Mouse (Mus musculus): ENCODE data around the gene Ms4a4d. TPM values are rescaled to one million over a fixed set of nuclear protein-coding genes. Genes with fewer than 3 reads are reported as not detected.
"Not testable (repeated sequence)": the region's sequence is repeated elsewhere in the genome, so short reads cannot be mapped to it uniquely, and the experiment has no call there.

Gene Ms4a4d
- polyA plus RNA-seq, 1 experiment from 2014 or later = 0.30 TPM

DNA sequence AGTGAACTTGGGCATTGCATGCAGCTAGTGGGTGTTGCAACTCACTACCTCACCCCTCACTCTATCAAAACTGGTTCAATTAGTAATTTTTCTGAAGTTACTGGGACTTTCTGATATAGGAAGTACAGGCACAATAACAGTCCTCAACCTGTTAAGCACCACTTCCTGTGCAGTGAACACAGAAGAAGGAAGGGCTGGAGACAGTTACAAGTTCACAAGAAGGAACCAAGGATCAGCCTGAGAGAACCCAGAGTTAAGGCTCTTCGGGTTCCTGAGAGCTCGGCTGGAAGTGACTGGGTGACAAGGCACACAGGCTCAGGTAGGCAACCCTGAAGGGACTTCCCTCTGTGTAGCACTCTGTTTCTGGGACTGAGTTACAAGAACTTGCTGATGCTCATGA is 18.2 kb upstream of the Ms4a4d start:
- not testable (repeated sequence) for H3K27ac ChIP-seq; H3K27me3 ChIP-seq; H3K36me3 ChIP-seq; H3K9me3 ChIP-seq (replicated peaks); H3K4me1 ChIP-seq; ATAC-seq (replicated peaks; ENCODE audit: low FRiP score); H3K4me3 ChIP-seq (replicated peaks); H3K9ac ChIP-seq; H3K4me2 ChIP-seq
- 82% methylated on average over 2 of the region's 2 CpGs for WGBS

DNA sequence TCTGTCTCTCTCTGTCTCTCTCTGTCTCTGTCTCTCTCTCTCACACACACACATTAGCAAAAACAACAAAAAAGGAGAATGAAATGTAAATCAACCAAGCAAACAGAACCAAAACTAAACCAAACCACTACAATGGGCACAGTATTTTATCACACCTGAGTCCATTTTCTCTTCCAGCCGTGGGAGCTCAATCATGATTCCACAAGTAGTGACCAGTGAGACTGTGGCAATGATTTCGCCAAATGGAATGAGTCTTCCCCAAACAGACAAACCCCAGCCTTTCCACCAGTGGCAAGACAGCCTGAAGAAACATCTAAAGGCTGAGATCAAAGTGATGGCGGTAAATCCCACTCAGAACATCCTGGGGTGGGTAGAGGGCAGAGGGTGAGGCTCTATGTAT is 16.5 kb upstream of the Ms4a4d start:
- WGBS = 86% methylated on average over 3 of the region's 3 CpGs
- H3K4me3 ChIP-seq (replicated peaks) = no peak overlapping the region
- H3K4me1 ChIP-seq = no peaks in the 10 kb centered on the region
- ATAC-seq (replicated peaks; ENCODE audit: low FRiP score) = no peak
- no peak overlapping the region for H3K4me2 ChIP-seq
- H3K9ac ChIP-seq = no peak overlapping the region
- H3K27ac ChIP-seq = no peak overlapping the region
- no peaks in the 10 kb centered on the region for H3K27me3 ChIP-seq
- H3K36me3 ChIP-seq = no peaks in the 10 kb centered on the region
- H3K9me3 ChIP-seq (replicated peaks) = no peaks in the 10 kb centered on the region

GRCm38 (mm10) chr19:11533421-11533820 is 3.2 kb upstream of the Ms4a4d start:
- H3K27ac ChIP-seq = no peak overlapping the region
- no peaks in the 10 kb centered on the region for H3K4me1 ChIP-seq
- no peaks in the 10 kb centered on the region for H3K36me3 ChIP-seq
- no peak overlapping the region for H3K4me2 ChIP-seq
- no peaks in the 10 kb centered on the region for H3K9me3 ChIP-seq (replicated peaks)
- WGBS = 85% methylated on average over 1 of the region's 1 CpGs
- no peak overlapping the region for H3K4me3 ChIP-seq (replicated peaks)
- no peaks in the 10 kb centered on the region for H3K27me3 ChIP-seq
- no peak for ATAC-seq (replicated peaks; ENCODE audit: low FRiP score)
- no peak overlapping the region for H3K9ac ChIP-seq

GRCm38 (mm10) chr19:11533888-11534445 is 2.6 kb upstream of the Ms4a4d start:
- Histone ChIP-seq H3K36me3 (no peaks in the 10 kb centered on the region), H3K4me3 (replicated peaks) (no peak overlapping the region), H3K9me3 (replicated peaks) (no peaks in the 10 kb centered on the region), H3K4me2 (no peak overlapping the region), H3K4me1 (no peaks in the 10 kb centered on the region), H3K9ac (no peak overlapping the region), H3K27ac (no peak overlapping the region), H3K27me3 (no peaks in the 10 kb centered on the region)
- 54% methylated on average over 2 of the region's 2 CpGs for WGBS
- no peak for ATAC-seq (replicated peaks; ENCODE audit: low FRiP score)

GRCm38 (mm10) chr19:11537336-11537735 is 735 bp downstream of the Ms4a4d start:
- no peak; the same call in 1 of the 2 replicates for ATAC-seq (replicated peaks; ENCODE audit: low FRiP score)
- no peaks in the 10 kb centered on the region for H3K27me3 ChIP-seq
- 23% methylated on average over 2 of the region's 2 CpGs for WGBS
- no peak overlapping the region for H3K27ac ChIP-seq
- H3K36me3 ChIP-seq = no peaks in the 10 kb centered on the region
- no peaks in the 10 kb centered on the region for H3K4me1 ChIP-seq
- no peak overlapping the region for H3K9ac ChIP-seq
- H3K4me2 ChIP-seq = no peak overlapping the region
- H3K9me3 ChIP-seq (replicated peaks) = no peaks in the 10 kb centered on the region
- H3K4me3 ChIP-seq (replicated peaks) = no peak overlapping the region

DNA sequence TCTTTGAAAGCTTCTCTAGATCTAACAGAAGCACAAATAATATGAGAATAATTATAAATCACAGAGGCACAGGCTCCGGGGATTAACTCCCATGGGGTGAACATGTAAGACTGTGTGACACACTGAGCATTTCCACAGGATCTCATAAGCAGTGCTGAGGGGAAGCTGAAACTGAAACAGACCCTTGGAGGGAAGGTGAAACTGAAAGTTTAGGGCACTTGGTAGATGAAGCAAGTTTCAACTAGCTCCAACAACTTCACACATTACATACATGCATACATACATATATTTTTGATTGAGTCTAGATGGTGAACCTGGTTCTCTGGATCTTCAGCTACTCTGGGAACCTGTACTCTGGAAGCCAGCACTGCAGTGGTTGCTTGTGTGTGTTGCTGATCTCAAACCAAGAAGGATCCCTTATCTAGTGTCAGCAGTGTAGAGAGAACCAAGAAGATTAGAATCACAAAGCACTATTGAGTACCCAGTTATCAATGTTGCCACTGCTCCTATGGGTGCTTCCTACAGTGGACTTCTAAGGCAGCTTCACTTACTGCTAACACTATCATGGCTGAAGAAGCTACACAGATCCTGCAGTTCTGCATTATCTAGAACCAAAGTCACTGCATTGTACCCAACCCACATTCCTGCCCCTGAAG is 3.7 kb downstream of the Ms4a4d start:
- H3K27ac ChIP-seq; H3K9me3 ChIP-seq (replicated peaks); H3K4me1 ChIP-seq; H3K27me3 ChIP-seq; H3K4me2 ChIP-seq; H3K9ac ChIP-seq; H3K4me3 ChIP-seq (replicated peaks); H3K36me3 ChIP-seq; ATAC-seq (replicated peaks; ENCODE audit: low FRiP score): not testable (repeated sequence)
- 77% methylated on average over 1 of the region's 1 CpGs for WGBS

DNA sequence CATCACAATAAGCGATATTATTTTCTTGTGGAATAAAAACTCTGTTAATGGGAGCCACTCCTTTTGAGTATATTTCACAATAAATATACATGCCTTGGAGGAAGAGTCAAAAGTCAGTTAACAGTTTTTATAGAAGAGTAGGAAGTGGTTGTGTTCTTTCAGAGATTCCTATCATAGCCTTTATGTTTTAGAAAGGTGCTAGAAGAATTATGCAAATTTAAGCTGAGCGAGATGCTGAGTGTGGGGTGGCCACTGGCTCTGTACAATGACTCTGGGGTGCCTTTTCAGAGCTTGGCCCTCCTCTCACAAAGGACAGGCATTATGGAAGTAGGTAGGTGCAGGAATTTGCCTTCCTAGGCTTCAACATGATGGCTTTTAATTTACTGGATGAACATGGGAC is 7.8 kb downstream of the Ms4a4d start:
- not testable (repeated sequence) for H3K27ac ChIP-seq; H3K9ac ChIP-seq; H3K27me3 ChIP-seq; H3K4me3 ChIP-seq (replicated peaks); ATAC-seq (replicated peaks; ENCODE audit: low FRiP score); H3K4me1 ChIP-seq; H3K36me3 ChIP-seq; H3K4me2 ChIP-seq; H3K9me3 ChIP-seq (replicated peaks)
- WGBS = 86% methylated on average over 2 of the region's 2 CpGs

DNA sequence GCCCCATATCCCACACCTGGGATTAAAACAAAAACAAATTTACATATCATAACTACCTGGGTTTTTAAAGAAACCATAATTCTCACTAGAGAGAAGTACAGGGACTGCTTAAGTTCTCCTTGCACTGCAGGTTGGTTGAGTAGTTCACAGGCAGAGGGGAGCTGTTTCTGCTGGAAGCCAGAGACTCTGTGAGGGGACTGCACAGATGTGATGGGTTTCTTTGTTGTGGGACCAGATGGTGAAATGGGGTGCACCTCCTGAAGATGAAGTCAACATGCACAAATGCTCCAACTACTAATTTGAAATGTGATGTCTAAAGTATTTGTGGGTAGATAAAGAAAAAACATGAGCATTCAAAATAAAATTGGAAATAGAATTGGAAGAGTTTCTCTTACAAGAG is 11.3 kb downstream of the Ms4a4d start:
- Histone ChIP-seq H3K4me1 (no peaks in the 10 kb centered on the region), H3K36me3 (no peaks in the 10 kb centered on the region)
- no peak for ATAC-seq (replicated peaks; ENCODE audit: low FRiP score)

DNA sequence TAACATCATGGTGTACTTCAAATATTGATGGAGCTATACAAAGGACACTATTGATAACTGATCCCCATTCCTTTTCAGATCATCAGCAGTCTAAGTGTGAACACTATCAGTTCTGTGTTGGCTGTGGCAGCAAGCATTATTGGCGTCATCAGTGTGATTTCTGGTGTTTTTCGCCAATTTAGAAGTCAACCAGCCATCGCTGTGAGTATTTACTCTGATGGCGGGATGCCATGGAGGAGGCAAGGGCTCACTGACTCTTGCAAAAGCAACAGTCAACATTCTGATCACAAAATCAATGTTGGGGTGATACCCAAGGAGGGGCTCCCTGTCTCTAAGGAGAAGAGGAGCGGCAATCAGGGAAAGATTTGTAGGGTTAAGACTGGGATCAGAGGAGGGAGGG is 18.1 kb downstream of the Ms4a4d start:
- WGBS = 93% methylated on average over 5 of the region's 5 CpGs
- H3K9ac ChIP-seq = no peak overlapping the region
- H3K27ac ChIP-seq = no peak overlapping the region
- no peaks in the 10 kb centered on the region for H3K36me3 ChIP-seq
- no peaks in the 10 kb centered on the region for H3K4me1 ChIP-seq
- no peaks in the 10 kb centered on the region for H3K27me3 ChIP-seq
- H3K4me3 ChIP-seq (replicated peaks) = no peak overlapping the region
- no peak for ATAC-seq (replicated peaks; ENCODE audit: low FRiP score)
- H3K9me3 ChIP-seq (replicated peaks) = no peaks in the 10 kb centered on the region
- H3K4me2 ChIP-seq = no peak overlapping the region

More for the DNA sequence above, 11.3 kb downstream of the Ms4a4d start:
- Histone ChIP-seq H3K4me2 (no peak overlapping the region), H3K4me3 (replicated peaks) (no peak overlapping the region), H3K9ac (no peak overlapping the region), H3K27me3 (no peaks in the 10 kb centered on the region), H3K27ac (no peak overlapping the region), H3K9me3 (replicated peaks) (no peaks in the 10 kb centered on the region)

- not testable (repeated sequence) for ATAC-seq (replicated peaks; ENCODE audit: low FRiP score); H3K4me2 ChIP-seq; H3K4me1 ChIP-seq; H3K36me3 ChIP-seq; H3K27ac ChIP-seq; H3K27me3 ChIP-seq; H3K9ac ChIP-seq; H3K9me3 ChIP-seq (replicated peaks); H3K4me3 ChIP-seq (replicated peaks)
Observed at GRCm38 (mm10) chr19:11559560-11559959, 23.0 kb downstream of the Ms4a4d start.

DNA sequence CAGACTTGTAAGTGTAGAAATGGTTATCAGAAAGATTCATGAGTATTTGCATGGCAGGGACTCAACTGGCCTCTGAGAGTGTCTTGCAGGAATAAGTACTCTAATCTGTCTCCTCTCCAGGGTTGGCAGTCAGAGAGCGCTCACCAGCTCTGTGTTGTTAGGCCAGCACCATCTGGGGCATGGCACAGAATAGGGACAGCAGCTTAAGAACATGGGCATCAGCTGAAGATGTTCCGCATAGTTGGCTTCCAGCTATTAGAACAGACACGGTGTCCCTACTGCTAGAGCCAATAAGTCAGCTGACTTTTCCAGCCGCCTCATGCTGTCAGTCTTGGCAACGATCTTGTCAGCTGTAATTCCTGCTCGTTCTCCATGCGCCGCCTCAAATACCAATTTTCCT is 38.4 kb downstream of the Ms4a4d start:
- Histone ChIP-seq H3K27me3 (no peaks in the 10 kb centered on the region), H3K9ac (no peak overlapping the region), H3K4me1 (no peaks in the 10 kb centered on the region), H3K4me3 (replicated peaks) (no peak overlapping the region), H3K9me3 (replicated peaks) (no peaks in the 10 kb centered on the region), H3K4me2 (no peak overlapping the region), H3K27ac (no peak overlapping the region), H3K36me3 (no peaks in the 10 kb centered on the region)
- 89% methylated on average over 8 of the region's 8 CpGs for WGBS
- no peak for ATAC-seq (replicated peaks; ENCODE audit: low FRiP score)

GRCm38 (mm10) chr19:11589205-11589604 is 52.6 kb downstream of the Ms4a4d start:
- WGBS = 65% methylated on average over 4 of the region's 4 CpGs
- Histone ChIP-seq H3K4me2 (no peak overlapping the region), H3K27ac (no peak overlapping the region), H3K4me3 (replicated peaks) (no peak overlapping the region), H3K27me3 (no peaks in the 10 kb centered on the region), H3K9me3 (replicated peaks) (no peaks in the 10 kb centered on the region), H3K9ac (no peak overlapping the region), H3K36me3 (no peaks in the 10 kb centered on the region), H3K4me1 (no peaks in the 10 kb centered on the region)
- ATAC-seq (replicated peaks; ENCODE audit: low FRiP score) = no peak

DNA sequence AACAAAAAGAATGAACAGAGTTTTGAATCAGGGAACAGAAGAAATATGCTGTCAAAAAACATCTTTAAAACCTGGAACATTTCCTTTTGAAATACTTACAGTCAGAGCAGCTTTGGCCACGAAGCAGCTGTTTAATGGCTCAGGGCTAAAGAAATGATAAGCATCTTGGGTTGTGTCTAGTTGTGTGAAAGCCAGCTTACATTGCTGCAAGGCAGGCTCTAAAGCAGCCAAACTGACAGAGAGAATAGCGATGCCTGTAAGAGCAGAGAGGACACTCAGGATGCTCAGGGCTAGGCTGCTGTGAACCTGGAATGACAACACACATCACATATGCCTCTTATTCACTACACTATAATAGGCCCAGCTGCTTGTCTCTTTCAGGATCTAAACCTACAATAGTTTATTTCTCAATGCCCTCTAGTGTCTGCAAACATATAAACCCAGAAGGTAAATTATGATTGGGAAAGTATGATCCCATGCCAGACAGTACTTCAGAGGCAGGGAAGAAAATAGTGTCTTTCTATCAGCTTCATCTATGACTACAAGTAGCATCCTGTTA is 53.4 kb downstream of the Ms4a4d start:
- 61% methylated on average over 2 of the region's 2 CpGs for WGBS
- H3K9me3 ChIP-seq (replicated peaks) = no peaks in the 10 kb centered on the region
- H3K27me3 ChIP-seq = no peaks in the 10 kb centered on the region

More for the DNA sequence above, 53.4 kb downstream of the Ms4a4d start:
- H3K4me3 ChIP-seq (replicated peaks) = no peak overlapping the region
- no peaks in the 10 kb centered on the region for H3K4me1 ChIP-seq
- no peaks in the 10 kb centered on the region for H3K36me3 ChIP-seq
- H3K27ac ChIP-seq = no peak overlapping the region
- H3K9ac ChIP-seq = no peak overlapping the region
- no peak for ATAC-seq (replicated peaks; ENCODE audit: low FRiP score)
- H3K4me2 ChIP-seq = no peak overlapping the region
